Mouse (Mus musculus) liver, adult 2 months (tissue): ENCODE data around the gene Med16.

Experiments used
- CTCF ChIP-seq: fragments of 200-500 bp; IDR thresholded peaks from 2 replicates; pipeline ENCODE4 v1.5.1; 2011; ENCODE audit warnings: low read depth, low read length, control low read depth
- POLR2A ChIP-seq: fragments of 200-500 bp; IDR thresholded peaks from 2 replicates; pipeline ENCODE4 v1.6.1; 2011; ENCODE audit warnings: low read length, control low read depth; ENCODE audit not compliant: insufficient read depth; ENCODE audit errors: extremely low read depth

- TF ChIP-seq CTCF = no peak
- TF ChIP-seq POLR2A = no peak
Observed at GRCm38 (mm10) chr10:79910556-79910955, 1.8 kb upstream of the Med16 start, which contains the start of gene Gm26602.
